Mouse (Mus musculus): ENCODE results near the gene Gfap. TPM values are rescaled to one million over a fixed set of nuclear protein-coding genes. Genes with fewer than 3 reads are reported as not detected.

Gfap gene
- total and polyA plus RNA-seq, 3 experiments, result not detected

DNA sequence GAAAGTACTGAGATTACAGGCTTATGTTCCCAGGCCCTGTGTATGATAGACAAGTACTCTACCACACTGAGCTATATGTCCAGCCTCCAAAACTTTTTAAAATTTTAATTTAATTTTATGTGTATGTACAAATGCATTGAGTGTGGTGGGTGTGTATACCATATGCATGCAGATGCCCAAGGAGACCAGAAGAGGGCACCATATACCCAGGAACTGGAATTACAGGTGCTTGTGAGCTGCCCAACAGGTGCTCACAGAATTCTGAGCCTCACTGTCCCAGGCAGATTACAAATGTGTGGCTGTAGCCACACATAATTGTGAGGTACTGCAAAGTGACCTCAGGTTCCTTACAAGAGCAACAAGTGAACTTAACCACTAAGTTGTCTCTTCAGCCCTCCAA, 47.0 kb downstream of the Gfap start:
- dilution Hi-C loops (cut with MboI; ENCODE audit: extremely low pct_ligation_motif_present, extremely low pct_unique_long_range_greater_than_20kb, low sequenced_read_pairs) (no loop called here), in situ Hi-C loops (cut with MboI; ENCODE audit: low pct_ligation_motif_present, low pct_unique_long_range_greater_than_20kb, low sequenced_read_pairs) (no loop called here)
- DNase-seq (ENCODE audit: extremely low read depth), result peak; percentile 15
- Histone ChIP-seq H3K79me2 (replicated peaks; ENCODE audit: control insufficient read depth, extremely low read depth, insufficient read depth, poor library complexity, severe bottlenecking) (no peaks in the 10 kb centered on the region), H3K36me3 (replicated peaks in 1 of 2; ENCODE audit: control insufficient read depth in 1 of 2, insufficient read depth in 1 of 2, low read length in 1 of 2) (peaks cover 85 to 97% of the 10 kb centered on the region in 2 experiments), H3K4me3 (replicated peaks in 1 of 3; ENCODE audit: low read depth in 2 of 3, low read length in 2 of 3, poor library complexity in 1 of 3) (no peak overlapping the region), H3K9me3 (replicated peaks; ENCODE audit: low read length) (no peaks in the 10 kb centered on the region), H3K4me1 (ENCODE audit: control insufficient read depth in 1 of 2, insufficient read depth in 2 of 2) (no peaks in the 10 kb centered on the region), H3K4me2 (ENCODE audit: insufficient read depth, low read depth, poor library complexity, severe bottlenecking) (no peak overlapping the region), H3K9ac (ENCODE audit: insufficient read depth, low read depth) (no peak overlapping the region), H3K27ac (ENCODE audit: insufficient read depth, low read depth) (no peak overlapping the region), H3K27me3 (replicated peaks) (no peaks in the 10 kb centered on the region)
- no peak for TF ChIP-seq NELFE (IDR thresholded peaks at IDR 0.05; ENCODE audit: low read depth, low read length)
- TF ChIP-seq USF1 (IDR thresholded peaks at IDR 0.05; ENCODE audit: low read depth, low read length), result no peak
- TF ChIP-seq MEF2A (IDR thresholded peaks at IDR 0.05; ENCODE audit: borderline replicate concordance, low read depth, low read length), result no peak
- TF ChIP-seq SMC3 (IDR thresholded peaks at IDR 0.05; ENCODE audit: low read depth, low read length), result peak; percentile 26; the same call in 1 of the 2 replicates
- TF ChIP-seq MYC (IDR thresholded peaks at IDR 0.05; ENCODE audit: low read depth, low read length), result no peak
- peak; percentile 53 for TF ChIP-seq RAD21 (IDR thresholded peaks at IDR 0.05; ENCODE audit: low read depth, low read length)
- TF ChIP-seq CTCF (conservative IDR thresholded peaks at IDR 0.05 in 1 of 2, IDR thresholded peaks at IDR 0.05 in 1 of 2; ENCODE audit: low read depth in 2 of 2, low read length in 2 of 2), result peak; percentile 50 to 68
- no peak for TF ChIP-seq NRF1 (IDR thresholded peaks at IDR 0.05; ENCODE audit: low read depth, low read length)
- no peak for TF ChIP-seq GABPA (IDR thresholded peaks at IDR 0.05; ENCODE audit: insufficient replicate concordance, low read depth, low read length)

- H3K36me3 ChIP-seq (replicated peaks in 1 of 2; ENCODE audit: control insufficient read depth in 1 of 2, insufficient read depth in 1 of 2, low read length in 1 of 2), result peaks cover 86 to 98% of the 10 kb centered on the region in 2 experiments
- H3K4me2 ChIP-seq (ENCODE audit: insufficient read depth, low read depth, poor library complexity, severe bottlenecking), result no peak overlapping the region
- H3K27ac ChIP-seq (ENCODE audit: insufficient read depth, low read depth), result no peak overlapping the region
- peak; percentile 26 for TF ChIP-seq RAD21 (IDR thresholded peaks at IDR 0.05; ENCODE audit: low read depth, low read length)
- TF ChIP-seq EP300 (IDR thresholded peaks at IDR 0.05; ENCODE audit: low read length), result no peak
- TF ChIP-seq JUN (IDR thresholded peaks at IDR 0.05; ENCODE audit: insufficient read depth, low read depth, low read length), result no peak
- peak; percentile 80 for TF ChIP-seq SMC3 (IDR thresholded peaks at IDR 0.05; ENCODE audit: low read depth, low read length)
- peak; percentile 61 to 73; a peak in 3 of 4 replicates for TF ChIP-seq CTCF (conservative IDR thresholded peaks at IDR 0.05 in 1 of 2, IDR thresholded peaks at IDR 0.05 in 1 of 2; ENCODE audit: low read depth in 2 of 2, low read length in 2 of 2)
- no peak for TF ChIP-seq ZC3H11A (IDR thresholded peaks at IDR 0.05; ENCODE audit: low read depth, low read length)
- dilution Hi-C loops (cut with MboI; ENCODE audit: extremely low pct_ligation_motif_present, extremely low pct_unique_long_range_greater_than_20kb, low sequenced_read_pairs) (no loop called here), in situ Hi-C loops (cut with MboI; ENCODE audit: low pct_ligation_motif_present, low pct_unique_long_range_greater_than_20kb, low sequenced_read_pairs) (no loop called here)
- H3K79me2 ChIP-seq (replicated peaks; ENCODE audit: control insufficient read depth, extremely low read depth, insufficient read depth, poor library complexity, severe bottlenecking), result no peaks in the 10 kb centered on the region
- no peaks in the 10 kb centered on the region for H3K27me3 ChIP-seq (replicated peaks)
- no peak overlapping the region for H3K4me3 ChIP-seq (replicated peaks in 1 of 3; ENCODE audit: low read depth in 2 of 3, low read length in 2 of 3, poor library complexity in 1 of 3)
- H3K9ac ChIP-seq (ENCODE audit: insufficient read depth, low read depth), result no peak overlapping the region
- H3K4me1 ChIP-seq (ENCODE audit: control insufficient read depth in 1 of 2, insufficient read depth in 2 of 2), result no peaks in the 10 kb centered on the region
- peak; percentile 48 for DNase-seq (ENCODE audit: extremely low read depth)
- H3K9me3 ChIP-seq (replicated peaks; ENCODE audit: low read length), result no peaks in the 10 kb centered on the region
Measured at GRCm38 (mm10) chr11:102851883-102852282, 48.8 kb downstream of the Gfap start.

GRCm38 (mm10) chr11:102845926-102846325, 54.8 kb downstream of the Gfap start:
- Histone ChIP-seq H3K4me3 (replicated peaks in 1 of 3; ENCODE audit: low read depth in 2 of 3, low read length in 2 of 3, poor library complexity in 1 of 3) (no peak overlapping the region), H3K36me3 (replicated peaks in 1 of 2; ENCODE audit: control insufficient read depth in 1 of 2, insufficient read depth in 1 of 2, low read length in 1 of 2) (peaks cover 95 to 100% of the 10 kb centered on the region in 2 experiments), H3K79me2 (replicated peaks; ENCODE audit: control insufficient read depth, extremely low read depth, insufficient read depth, poor library complexity, severe bottlenecking) (no peaks in the 10 kb centered on the region), H3K27me3 (replicated peaks) (no peaks in the 10 kb centered on the region), H3K27ac (ENCODE audit: insufficient read depth, low read depth) (no peak overlapping the region), H3K4me1 (ENCODE audit: control insufficient read depth in 1 of 2, insufficient read depth in 2 of 2) (no peaks in the 10 kb centered on the region), H3K9ac (ENCODE audit: insufficient read depth, low read depth) (no peak overlapping the region), H3K9me3 (replicated peaks; ENCODE audit: low read length) (no peaks in the 10 kb centered on the region), H3K4me2 (ENCODE audit: insufficient read depth, low read depth, poor library complexity, severe bottlenecking) (no peak overlapping the region)
- no peak for TF ChIP-seq MAZ (IDR thresholded peaks at IDR 0.05; ENCODE audit: low read depth, low read length)
- dilution Hi-C loops (cut with MboI; ENCODE audit: extremely low pct_ligation_motif_present, extremely low pct_unique_long_range_greater_than_20kb, low sequenced_read_pairs), result no loop called here
- no peak for DNase-seq (ENCODE audit: extremely low read depth)
- in situ Hi-C loops (cut with MboI; ENCODE audit: low pct_ligation_motif_present, low pct_unique_long_range_greater_than_20kb, low sequenced_read_pairs), result no loop called here

All from CH12.LX (cell line).